Mouse (Mus musculus) embryonic facial prominence, embryonic 13.5 days (tissue): ENCODE data around the gene Oard1. TPM values are rescaled to one million over a fixed set of nuclear protein-coding genes. Genes with fewer than 3 reads are reported as not detected.

Source experiments
- ATAC-seq: fragments of 200-750 bp; cut with Nextera tagmentation; 2 replicates; pipeline ENCODE4 v1.8.0; 2017; ENCODE audit warnings: low read depth; ENCODE audit not compliant: insufficient number of reproducible peaks, insufficient read depth, low FRiP score, low TSS enrichment
- H3K27ac ChIP-seq: fragments of 300-500 bp; sonication (generic); 2 replicates; pipeline ENCODE4 v1.5.1; 2015; ENCODE audit warnings: moderate library complexity, mild to moderate bottlenecking, inconsistent platforms
- H3K27me3 ChIP-seq: fragments of 300-500 bp; sonication (generic); 2 replicates; pipeline ENCODE4 v1.6.1; 2015; ENCODE audit warnings: mild to moderate bottlenecking, inconsistent platforms
- H3K36me3 ChIP-seq: fragments of 300-500 bp; sonication (generic); 2 replicates; pipeline ENCODE4 v1.6.1; 2015; ENCODE audit warnings: mild to moderate bottlenecking, inconsistent platforms
- H3K4me1 ChIP-seq: fragments of 300-500 bp; sonication (generic); 2 replicates; pipeline ENCODE4 v1.6.1; 2015; ENCODE audit warnings: inconsistent platforms
- H3K4me2 ChIP-seq: fragments of 300-500 bp; sonication (generic); 2 replicates; pipeline ENCODE4 v1.6.1; 2015; ENCODE audit warnings: moderate library complexity, mild to moderate bottlenecking, inconsistent platforms
- H3K4me3 ChIP-seq: fragments of 300-500 bp; sonication (generic); 2 replicates; pipeline ENCODE4 v1.5.1; 2015; ENCODE audit warnings: mild to moderate bottlenecking, inconsistent platforms
- H3K9ac ChIP-seq: fragments of 300-500 bp; sonication (generic); 2 replicates; pipeline ENCODE4 v1.6.1; 2015; ENCODE audit warnings: mild to moderate bottlenecking, inconsistent platforms
- H3K9me3 ChIP-seq: fragments of 300-500 bp; sonication (generic); 2 replicates; pipeline ENCODE4 v1.6.1; 2016; ENCODE audit warnings: inconsistent platforms
- WGBS: fragments of 180-500 bp; shearing (Covaris S2); methylation state at CpG from one replicate; pipeline ENCODE4 v1.1.7; 2015; ENCODE audit warnings: mixed read lengths; 5-methylcytosine and 5-hydroxymethylcytosine counted together
- polyA plus RNA-seq: library from polyadenylated mRNA; unstranded; fragments of >200 nt; fragmentation: Nextera tagmentation; extraction: Ambion mirVana; gene quantifications from 2 replicates; pipeline ENCODE4 v1.2.1, GENCODE M21; 2015

Oard1 gene
- polyA plus RNA-seq, 1 experiment from 2014 or later = 53.5 TPM

GRCm38 (mm10) chr17:48426991-48427750 is 17.4 kb downstream of the Oard1 start:
- no peak for ATAC-seq
- 45% methylated on average over 13 of the region's 13 CpGs for WGBS
- H3K4me1 ChIP-seq = peaks cover 20% of the 10 kb centered on the region

DNA sequence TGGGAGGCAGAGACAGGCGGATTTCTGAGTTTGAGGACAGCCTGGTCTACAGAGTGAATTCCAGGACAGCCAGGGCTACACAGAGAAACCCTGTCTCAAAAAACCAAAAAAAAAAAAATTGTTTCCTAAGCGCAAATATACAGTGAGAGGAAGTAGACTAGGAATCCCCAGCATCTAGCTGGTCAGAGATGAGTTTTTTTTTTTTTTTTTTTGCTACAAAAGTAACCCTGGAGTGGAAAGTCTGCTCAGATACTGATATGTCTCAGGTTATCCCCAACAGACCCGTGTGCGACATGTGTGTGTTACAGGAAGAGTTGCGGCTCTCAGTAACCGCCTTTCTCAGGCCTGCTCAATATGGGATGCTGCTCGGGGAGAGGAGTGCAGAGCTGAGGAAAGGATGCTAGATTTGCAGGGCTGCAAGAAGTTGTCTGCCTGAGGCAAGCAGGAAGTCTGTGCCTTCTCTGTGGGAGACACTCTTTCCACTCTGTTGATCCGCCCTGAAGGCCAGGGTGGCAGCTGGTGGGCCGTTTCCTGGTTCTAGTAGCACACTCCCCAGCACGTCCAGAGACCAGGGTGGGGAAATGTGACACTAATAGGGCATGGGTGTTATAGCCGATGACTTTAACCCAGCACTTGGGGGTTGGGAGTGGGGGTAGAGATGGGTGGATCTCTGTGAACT is 18.2 kb downstream of the Oard1 start:
- H3K9me3 ChIP-seq = no peaks in the 10 kb centered on the region
- H3K4me3 ChIP-seq = no peak overlapping the region
- H3K4me1 ChIP-seq = peaks cover 20% of the 10 kb centered on the region
- no peaks in the 10 kb centered on the region for H3K27me3 ChIP-seq
- H3K9ac ChIP-seq = no peak overlapping the region
- WGBS = 40% methylated on average over 11 of the region's 11 CpGs
- ATAC-seq = no peak
- H3K27ac ChIP-seq = peak overlapping the region; percentile 44
- no peaks in the 10 kb centered on the region for H3K36me3 ChIP-seq
- H3K4me2 ChIP-seq = no peak overlapping the region

More at GRCm38 (mm10) chr17:48426991-48427750, 17.4 kb downstream of the Oard1 start:
- Histone ChIP-seq H3K9me3 (no peaks in the 10 kb centered on the region), H3K4me3 (no peak overlapping the region), H3K9ac (no peak overlapping the region), H3K36me3 (no peaks in the 10 kb centered on the region), H3K27me3 (no peaks in the 10 kb centered on the region), H3K27ac (no peak overlapping the region; the same call in 1 of the 2 replicates), H3K4me2 (no peak overlapping the region)

DNA sequence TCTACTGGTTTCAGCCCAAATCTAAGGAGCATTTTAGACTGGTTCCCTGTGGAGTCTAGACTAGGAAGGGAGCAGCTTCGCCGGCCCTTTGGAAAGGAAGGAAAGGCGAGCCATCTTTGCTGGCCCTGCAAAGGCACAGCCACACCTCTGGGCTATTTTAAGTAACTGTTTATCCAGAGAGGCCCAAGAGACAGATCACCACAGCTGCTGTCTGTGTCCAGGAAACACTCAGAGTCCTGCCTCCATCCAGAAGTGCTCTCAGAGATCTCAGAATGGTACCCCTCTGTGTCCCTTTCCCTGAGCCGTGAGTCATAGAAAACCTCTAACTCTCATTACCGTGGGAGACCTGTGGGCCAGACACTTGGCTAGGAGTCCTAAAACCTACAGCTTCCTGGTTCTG is 20.6 kb downstream of the Oard1 start:
- H3K27me3 ChIP-seq = no peaks in the 10 kb centered on the region
- H3K27ac ChIP-seq = 0 out of 2 replicates have a peak overlapping the region, but pooled peaks have one; percentile 39
- ATAC-seq = no peak

GRCm38 (mm10) chr17:48431054-48431453 is 21.2 kb downstream of the Oard1 start:
- ATAC-seq = no peak

More for the DNA sequence above, 20.6 kb downstream of the Oard1 start:
- H3K9me3 ChIP-seq = no peaks in the 10 kb centered on the region
- no peak overlapping the region for H3K4me3 ChIP-seq
- H3K4me1 ChIP-seq = peaks cover 20% of the 10 kb centered on the region
- WGBS = 26% methylated on average over 5 of the region's 5 CpGs
- no peaks in the 10 kb centered on the region for H3K36me3 ChIP-seq
- H3K9ac ChIP-seq = no peak overlapping the region
- no peak overlapping the region for H3K4me2 ChIP-seq

DNA sequence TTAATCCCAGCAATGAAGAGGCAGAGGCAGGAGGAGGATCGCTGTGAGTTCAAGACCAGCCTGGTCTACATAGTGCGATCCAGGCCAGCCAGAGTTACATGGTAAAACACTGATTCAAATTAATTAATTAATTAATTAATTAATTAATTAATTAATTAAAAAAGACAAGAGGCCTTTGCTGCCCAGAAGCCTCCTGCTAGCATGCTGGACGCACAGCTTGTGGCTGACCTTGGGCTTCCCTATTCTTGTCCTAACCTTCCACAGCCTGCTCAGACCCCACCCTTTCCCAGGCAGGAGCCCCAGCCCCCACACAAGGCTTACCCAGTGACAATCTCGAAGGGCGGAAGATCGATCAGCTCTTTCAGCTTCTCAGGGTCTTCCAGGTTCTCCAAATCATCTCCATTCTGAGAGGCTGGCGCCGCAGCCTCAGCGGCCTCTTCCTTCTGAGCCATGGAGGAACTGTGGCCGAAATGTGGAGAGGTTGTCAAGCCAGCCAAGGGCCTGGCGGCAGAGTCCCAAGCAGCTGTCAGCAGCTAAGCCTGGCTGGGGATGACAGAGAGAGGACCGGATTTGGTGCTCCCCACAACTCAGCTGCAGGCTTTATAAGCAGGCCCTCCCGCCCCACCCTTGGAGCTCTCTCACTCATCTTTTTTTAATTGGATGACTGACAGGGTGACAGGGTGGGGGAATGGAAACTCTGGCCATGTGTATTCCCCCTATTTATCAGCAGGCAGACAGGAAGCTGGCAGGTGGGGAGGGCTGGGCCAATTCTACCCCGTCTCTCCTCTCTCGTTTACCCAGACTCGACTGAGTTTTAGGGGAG is 22.6 kb downstream of the Oard1 start, which contains the start of gene Apobec2:
Gene Apobec2, minus strand, starts transcription at position 773 of the 823 bp plus-strand sequence.
- Histone ChIP-seq H3K4me3 (no peak within 1 kb of the TSS), H3K9ac (no peak within 1 kb of the TSS; the same call in 1 of the 2 replicates), H3K9me3 (no peaks in the 10 kb centered on the region), H3K36me3 (no peaks in the 10 kb centered on the region), H3K4me1 (peaks cover 15% of the 10 kb centered on the region; the same call in 1 of the 2 replicates), H3K27ac (no peak within 1 kb of the TSS), H3K4me2 (no peak within 1 kb of the TSS), H3K27me3 (no peaks in the 10 kb centered on the region)
- ATAC-seq = peak; percentile 39; the same call in 1 of the 2 replicates
- 56% methylated on average over 16 of the region's 16 CpGs for whole genome bisulfite sequencing

More at GRCm38 (mm10) chr17:48431054-48431453, 21.2 kb downstream of the Oard1 start:
- no peaks in the 10 kb centered on the region for H3K36me3 ChIP-seq
- H3K27me3 ChIP-seq = no peaks in the 10 kb centered on the region
- WGBS = 65% methylated on average over 5 of the region's 5 CpGs
- no peak overlapping the region for H3K4me2 ChIP-seq
- H3K9ac ChIP-seq = no peak overlapping the region
- no peak overlapping the region for H3K4me3 ChIP-seq
- H3K27ac ChIP-seq = no peak overlapping the region
- no peaks in the 10 kb centered on the region for H3K9me3 ChIP-seq
- H3K4me1 ChIP-seq = peaks cover 15% of the 10 kb centered on the region

- ATAC-seq = no peak
- Histone ChIP-seq H3K4me3 (no peak overlapping the region), H3K27me3 (no peaks in the 10 kb centered on the region), H3K9ac (no peak overlapping the region), H3K27ac (no peak overlapping the region), H3K36me3 (no peaks in the 10 kb centered on the region), H3K4me1 (peaks cover 17% of the 10 kb centered on the region), H3K9me3 (no peaks in the 10 kb centered on the region), H3K4me2 (no peak overlapping the region)
- 69% methylated on average over 20 of the region's 20 CpGs for WGBS
These were observed 23.3 kb downstream of the Oard1 start for GRCm38 (mm10) chr17:48433006-48433655.

DNA sequence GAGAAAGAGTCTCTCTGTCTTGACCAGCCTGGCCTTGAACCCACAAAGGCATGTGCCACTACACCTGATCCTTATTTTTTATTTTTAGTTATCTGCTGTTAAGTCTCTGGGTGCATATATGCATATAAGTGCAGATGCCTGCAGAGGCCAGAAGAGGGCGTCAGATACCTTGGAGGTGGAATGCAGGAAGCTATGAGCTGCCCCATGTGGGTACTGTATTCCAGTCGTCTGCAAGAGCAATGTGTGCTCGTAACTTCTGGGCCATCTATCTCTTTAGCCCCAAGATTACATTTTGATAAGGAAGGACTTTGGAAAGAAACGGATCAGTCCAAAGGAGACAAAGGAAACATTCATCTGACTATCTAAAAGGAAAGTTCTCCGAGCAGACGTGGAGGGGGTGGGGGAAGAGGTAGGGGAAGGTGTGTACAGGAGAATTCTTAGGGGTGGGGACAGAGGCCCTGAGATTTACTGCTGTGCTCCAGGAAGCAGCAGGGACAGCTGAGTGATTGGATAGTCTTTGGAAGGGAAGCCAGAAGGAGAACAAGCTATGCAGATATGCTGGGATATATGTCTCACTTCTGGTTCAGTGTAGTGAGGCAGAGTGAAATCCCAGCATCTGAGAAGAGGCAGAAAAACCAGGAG is 24.0 kb downstream of the Oard1 start:
- no peak overlapping the region for H3K9ac ChIP-seq
- H3K4me1 ChIP-seq = peaks cover 15% of the 10 kb centered on the region

GRCm38 (mm10) chr17:48434479-48434878 is 24.7 kb downstream of the Oard1 start:
- ATAC-seq = no peak
- Histone ChIP-seq H3K36me3 (no peaks in the 10 kb centered on the region), H3K9me3 (no peaks in the 10 kb centered on the region), H3K4me3 (no peak overlapping the region), H3K4me1 (peaks cover 15% of the 10 kb centered on the region), H3K9ac (no peak overlapping the region), H3K4me2 (no peak overlapping the region), H3K27me3 (no peaks in the 10 kb centered on the region), H3K27ac (no peak overlapping the region)
- WGBS = 81% methylated on average over 5 of the region's 5 CpGs

More for the DNA sequence above, 24.0 kb downstream of the Oard1 start:
- no peaks in the 10 kb centered on the region for H3K36me3 ChIP-seq
- H3K4me3 ChIP-seq = no peak overlapping the region
- no peak overlapping the region for H3K4me2 ChIP-seq
- H3K27me3 ChIP-seq = no peaks in the 10 kb centered on the region
- WGBS = 60% methylated on average over 6 of the region's 6 CpGs
- H3K27ac ChIP-seq = no peak overlapping the region
- no peak for ATAC-seq
- no peaks in the 10 kb centered on the region for H3K9me3 ChIP-seq

- Histone ChIP-seq H3K36me3 (no peaks in the 10 kb centered on the region), H3K9ac (no peak overlapping the region), H3K4me3 (no peak overlapping the region), H3K4me2 (no peak overlapping the region), H3K27ac (no peak overlapping the region), H3K4me1 (peaks cover 15% of the 10 kb centered on the region), H3K9me3 (no peaks in the 10 kb centered on the region), H3K27me3 (no peaks in the 10 kb centered on the region)
- ATAC-seq = no peak
- 74% methylated on average over 1 of the region's 1 CpGs for WGBS
These were observed 26.7 kb downstream of the Oard1 start for GRCm38 (mm10) chr17:48436487-48436886.

DNA sequence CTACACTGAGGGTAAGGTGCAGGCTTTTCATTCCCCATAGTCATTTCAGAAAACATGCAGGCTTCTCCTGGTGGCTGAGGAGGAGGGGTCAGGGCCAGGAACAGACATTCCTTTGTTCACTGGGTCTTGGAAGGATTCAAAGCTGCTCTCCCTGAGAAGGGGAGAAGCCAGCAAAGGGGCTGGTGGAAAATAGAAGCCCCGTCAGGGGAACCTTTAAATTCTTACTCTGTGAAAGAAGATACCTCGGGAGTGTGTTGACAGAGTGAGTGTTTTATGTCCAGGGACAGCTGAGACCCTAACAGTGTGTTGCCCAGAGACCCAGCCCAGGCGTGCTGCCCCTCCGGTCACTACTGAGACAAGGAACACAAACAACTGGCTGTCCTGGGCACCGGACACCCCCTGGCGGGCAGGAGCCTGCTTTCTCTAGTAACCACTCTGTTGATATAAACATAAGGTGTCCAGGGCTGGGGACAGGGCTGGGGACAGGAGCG is 27.7 kb downstream of the Oard1 start:
- Histone ChIP-seq H3K27me3 (no peaks in the 10 kb centered on the region), H3K4me2 (no peak overlapping the region), H3K36me3 (no peaks in the 10 kb centered on the region), H3K4me1 (peaks cover 15% of the 10 kb centered on the region), H3K27ac (peak overlapping the region; percentile 75), H3K9me3 (no peaks in the 10 kb centered on the region), H3K9ac (no peak overlapping the region), H3K4me3 (no peak overlapping the region)
- ATAC-seq = peak; percentile 50; the same call in 1 of the 2 replicates
- 19% methylated on average over 7 of the region's 7 CpGs for WGBS
